Mouse (Mus musculus) MEL (cell line): ENCODE measurements around the gene Mob3a. TPM values are rescaled to one million over a fixed set of nuclear protein-coding genes. Genes with fewer than 3 reads are reported as not detected.

Experiments used
- DNase-seq: peaks from one replicate; pipeline ENCODE4 v3.0.0; 2011; ENCODE audit warnings: low read depth, low spot score
- H3K27ac ChIP-seq: 2 replicates; pipeline ENCODE4 v1.5.1; 2012; ENCODE audit warnings: low read depth, mild to moderate bottlenecking, control low read depth, low read length, moderate library complexity; ENCODE audit not compliant: control insufficient read depth
- H3K27me3 ChIP-seq, 2 experiments: fragments of 150-350 bp in 1 of 2; sonication (generic) in 1 of 2; 2 replicates each; pipeline ENCODE4 v1.6.1; 2012; ENCODE audit warnings: low read length in 2 of 2, mild to moderate bottlenecking in 2 of 2, improper control_type of control experiment in 1 of 2, moderate library complexity in 1 of 2; ENCODE audit not compliant: insufficient read depth in 2 of 2, control insufficient read depth in 1 of 2
- H3K36me3 ChIP-seq, 2 experiments: 2 replicates each; pipeline ENCODE4 v1.6.1; 2012 to 2014; ENCODE audit warnings: low read length in 2 of 2, improper control_type of control experiment in 1 of 2, inconsistent platforms in 1 of 2, mild to moderate bottlenecking in 1 of 2; ENCODE audit not compliant: insufficient read depth in 2 of 2, control insufficient read depth in 1 of 2
- H3K4me1 ChIP-seq, 2 experiments: fragments of 150-350 bp in 1 of 2; sonication (generic) in 1 of 2; 2 replicates each; pipeline ENCODE4 v1.6.1; 2012; ENCODE audit warnings: low read length in 2 of 2, improper control_type of control experiment in 1 of 2, mild to moderate bottlenecking in 1 of 2; ENCODE audit not compliant: insufficient read depth in 2 of 2, control insufficient read depth in 1 of 2
- H3K4me3 ChIP-seq, 2 experiments: fragments of 150-350 bp in 1 of 2; sonication (generic) in 1 of 2; 2 replicates each; pipeline ENCODE4 v1.5.1; 2012; ENCODE audit warnings: low read depth in 2 of 2, low read length in 2 of 2, mild to moderate bottlenecking in 2 of 2, moderate library complexity in 2 of 2, control low read depth in 1 of 2, improper control_type of control experiment in 1 of 2; ENCODE audit not compliant: control insufficient read depth in 1 of 2, insufficient read depth in 1 of 2
- H3K79me2 ChIP-seq: 2 replicates; pipeline ENCODE4 v1.6.1; 2012; ENCODE audit warnings: mild to moderate bottlenecking, low read length, moderate library complexity; ENCODE audit not compliant: control insufficient read depth, poor library complexity, insufficient read depth
- H3K9ac ChIP-seq: 2 replicates; pipeline ENCODE4 v1.6.1; 2012; ENCODE audit warnings: low read depth, mild to moderate bottlenecking, control low read depth, low read length, moderate library complexity; ENCODE audit not compliant: control insufficient read depth, poor library complexity, severe bottlenecking
- H3K9me3 ChIP-seq: fragments of 150-350 bp; sonication (generic); replicated peaks from 2 replicates; pipeline ENCODE4 v1.6.1; 2012; ENCODE audit warnings: mild to moderate bottlenecking, low read length, improper control_type of control experiment, moderate library complexity; ENCODE audit not compliant: insufficient read depth
- BHLHE40 ChIP-seq: IDR thresholded peaks from 2 replicates; pipeline ENCODE4 v1.6.1; 2012; ENCODE audit warnings: low read depth, mild to moderate bottlenecking, inconsistent platforms, low read length, improper control_type of control experiment, borderline replicate concordance
- CHD1 ChIP-seq: IDR thresholded peaks from 2 replicates; pipeline ENCODE4 v1.6.1; 2012; ENCODE audit warnings: low read depth, mild to moderate bottlenecking, inconsistent platforms, low read length, improper control_type of control experiment
- CTCF ChIP-seq, 3 experiments: IDR thresholded peaks in 2 of 3; conservative IDR thresholded peaks in 1 of 3; 2 replicates each; pipeline ENCODE4 v1.5.1; 2011 to 2012; ENCODE audit warnings: low read length in 3 of 3, low read depth in 2 of 3, mild to moderate bottlenecking in 2 of 3, improper control_type of control experiment in 1 of 3, inconsistent platforms in 1 of 3, mixed read lengths in 1 of 3, moderate library complexity in 1 of 3; ENCODE audit not compliant: control insufficient read depth in 1 of 3, insufficient read depth in 1 of 3, poor library complexity in 1 of 3, severe bottlenecking in 1 of 3
- EP300 ChIP-seq, 2 experiments: IDR thresholded peaks; 2 replicates each; pipeline ENCODE4 v1.6.1; 2011; ENCODE audit warnings: improper control_type of control experiment in 2 of 2, low read length in 2 of 2, low read depth in 1 of 2, mild to moderate bottlenecking in 1 of 2
- GABPA ChIP-seq: IDR thresholded peaks from 2 replicates; pipeline ENCODE4 v1.6.1; 2012; ENCODE audit warnings: low read depth, mild to moderate bottlenecking, inconsistent platforms, low read length, improper control_type of control experiment, moderate library complexity
- JUND ChIP-seq: IDR thresholded peaks from 2 replicates; pipeline ENCODE4 v1.6.1; 2011; ENCODE audit warnings: low read depth, mild to moderate bottlenecking, improper control_type of control experiment, low read length
- RAD21 ChIP-seq: IDR thresholded peaks from 2 replicates; pipeline ENCODE4 v1.6.1; 2011; ENCODE audit warnings: mild to moderate bottlenecking, low read depth, low read length, improper control_type of control experiment
- SIN3A ChIP-seq: IDR thresholded peaks from 2 replicates; pipeline ENCODE4 v1.6.1; 2012; ENCODE audit warnings: low read length, improper control_type of control experiment, inconsistent platforms
- SMC3 ChIP-seq: IDR thresholded peaks from 2 replicates; pipeline ENCODE4 v1.6.1; 2011; ENCODE audit warnings: low read depth, low read length, improper control_type of control experiment
- TBP ChIP-seq: IDR thresholded peaks from 2 replicates; pipeline ENCODE4 v1.8.0; 2011; ENCODE audit warnings: low read depth, low read length, improper control_type of control experiment
- TCF12 ChIP-seq: IDR thresholded peaks from 2 replicates; pipeline ENCODE4 v1.6.1; 2014; ENCODE audit warnings: low read depth, mild to moderate bottlenecking, inconsistent platforms, low read length, improper control_type of control experiment, moderate library complexity
- UBTF ChIP-seq: IDR thresholded peaks from 2 replicates; pipeline ENCODE4 v1.6.1; 2012; ENCODE audit warnings: low read depth, mild to moderate bottlenecking, inconsistent platforms, low read length, improper control_type of control experiment, moderate library complexity, borderline replicate concordance; ENCODE audit not compliant: insufficient read depth
- USF1 ChIP-seq: IDR thresholded peaks from 2 replicates; pipeline ENCODE4 v1.6.1; 2014; ENCODE audit warnings: low read depth, mild to moderate bottlenecking, inconsistent platforms, low read length, improper control_type of control experiment, moderate library complexity
- ZNF384 ChIP-seq: IDR thresholded peaks from 2 replicates; pipeline ENCODE4 v1.6.1; 2012; ENCODE audit warnings: low read depth, mild to moderate bottlenecking, inconsistent platforms, low read length, improper control_type of control experiment
- polyA plus RNA-seq, 2 experiments: library from polyadenylated mRNA; stranded (reverse) in 1 of 2; unstranded in 1 of 2; fragments of >175 nt in 1 of 2; fragments of >200 nt in 1 of 2; gene quantifications; 2 replicates each; pipeline versions ENCODE4 v1.2.1 to v1.2.4; 2012; ENCODE audit warnings: low replicate concordance in 2 of 2, low read depth in 1 of 2; ENCODE audit not compliant: insufficient read length in 2 of 2, insufficient read depth in 1 of 2, missing spikeins in 1 of 2
- total RNA-seq: library from RNA; depleted of rRNA; stranded (reverse); fragments of 300-350 nt; gene quantifications from 2 replicates; pipeline ENCODE4 v1.2.3, GENCODE M21; 2012

Mob3a gene
- total and polyA plus RNA-seq, 3 experiments: 38.3 to 63.4 TPM; not detected in 1

- Histone ChIP-seq H3K36me3 (peaks cover 4% of the 10 kb centered on the region in 2 experiments), H3K27me3 (no peaks in the 10 kb centered on the region), H3K9me3 (no peaks in the 10 kb centered on the region), H3K4me3 (no peak overlapping the region), H3K27ac (no peak overlapping the region), H3K4me1 (peaks cover 0 to 19% of the 10 kb centered on the region in 2 experiments; a peak in 2 of 4 replicates), H3K79me2 (peaks cover 44% of the 10 kb centered on the region), H3K9ac (no peak overlapping the region)
- DNase-seq: peak; percentile 49
- no peak for TF ChIP-seq EP300 (IDR thresholded peaks at IDR 0.05; ENCODE audit: low read depth in 1 of 2, low read length in 2 of 2)
- TF ChIP-seq RAD21: peak; percentile 27
- TF ChIP-seq SMC3: peak; percentile 33; the same call in 1 of the 2 replicates
- TF ChIP-seq CTCF (IDR thresholded peaks at IDR 0.05 in 2 of 3, conservative IDR thresholded peaks at IDR 0.05 in 1 of 3; ENCODE audit: control insufficient read depth in 1 of 3, insufficient read depth in 1 of 3, low read depth in 2 of 3, low read length in 3 of 3, poor library complexity in 1 of 3, severe bottlenecking in 1 of 3): peak; percentile 4 to 38 (median 28); a peak in 3 of 6 replicates
- peak; percentile 50; the same call in 1 of the 2 replicates for TF ChIP-seq ZNF384
Measured at GRCm38 (mm10) chr10:80738657-80739056, 36.9 kb upstream of the Mob3a start.

GRCm38 (mm10) chr10:80736731-80737130, 35.0 kb upstream of the Mob3a start:
- Histone ChIP-seq H3K4me1 (peaks cover 0 to 14% of the 10 kb centered on the region in 2 experiments; a peak in 2 of 4 replicates), H3K9me3 (no peaks in the 10 kb centered on the region), H3K4me3 (no peak overlapping the region), H3K27ac (no peak overlapping the region)
- no peak for TF ChIP-seq GABPA
- no peak for TF ChIP-seq UBTF
- TF ChIP-seq, all 39 proteins: peak for 0
- Histone ChIP-seq H3K27me3 (no peaks in the 10 kb centered on the region), H3K36me3 (peaks cover 4% of the 10 kb centered on the region in 2 experiments), H3K9ac (no peak overlapping the region), H3K79me2 (peaks cover 42% of the 10 kb centered on the region)
- DNase-seq: no peak

GRCm38 (mm10) chr10:80732611-80733101, 30.9 kb upstream of the Mob3a start:
- Histone ChIP-seq H3K27me3 (no peaks in the 10 kb centered on the region), H3K4me3 (no peak overlapping the region), H3K9ac (no peak overlapping the region)
- DNase-seq: no peak
- TF ChIP-seq JUND (no peak), BHLHE40 (no peak), TCF12 (no peak), SIN3A (no peak), USF1 (no peak), TBP (no peak), CHD1 (no peak)
- TF ChIP-seq, all 39 proteins: peak for 0
- Histone ChIP-seq H3K27ac (no peak overlapping the region), H3K79me2 (peaks cover 9% of the 10 kb centered on the region), H3K4me1 (0 out of 4 replicates have a peak, but pooled peaks cover 0 to 3% of the 10 kb centered on the region in 2 experiments), H3K36me3 (peaks cover 0 to 11% of the 10 kb centered on the region in 2 experiments; a peak in 2 of 4 replicates), H3K9me3 (no peaks in the 10 kb centered on the region)
